Mouse (Mus musculus) left cerebral cortex, postnatal 25 days (tissue): ENCODE data around the gene Slc23a2. TPM values are rescaled to one million over a fixed set of nuclear protein-coding genes. Genes with fewer than 3 reads are reported as not detected.

Experiments used
- DNase-seq, 2 experiments: peaks; one replicate each; pipeline ENCODE4 v3.0.0; 2022; ENCODE audit warnings: low spot score in 2 of 2, mixed read lengths in 1 of 2
- intact Hi-C: fragments of 180-260 bp; cut with DNase I; formaldehyde crosslinking; loops from one replicate; pipeline ENCODE4 v1.15.1; 2025
- total RNA-seq, 2 experiments: library from RNA; stranded (reverse); gene quantifications; 2 replicates each; pipeline ENCODE4 v1.2.3; 2021

The Slc23a2 gene
- total RNA-seq, 2 experiments from 2014 or later = 134 to 144 TPM

- intact Hi-C loops = loop anchor here (5.0 kb wide), 1 partner anchor 43 kb away; no protein-coding TSS in a partner anchor
- peak; percentile 70 to 89 for DNase-seq
These were observed 115.1 kb downstream of the Slc23a2 start, which contains the start of gene Rassf2 for GRCm38 (mm10) chr2:132029646-132030417. Rassf2 (minus strand) TSS chr2:132030258.

GRCm38 (mm10) chr2:132028894-132029605 lies 115.9 kb downstream of the Slc23a2 start:
- DNase-seq = peak; percentile 13 to 32
- intact Hi-C loops = loop anchor here (5.0 kb wide), 1 partner anchor 42 kb away; no protein-coding TSS in a partner anchor

- intact Hi-C loops = loop anchor here (5.0 kb wide), 1 partner anchor 41 kb away; no protein-coding TSS in a partner anchor
- DNase-seq = no peak
These were observed 116.8 kb downstream of the Slc23a2 start for GRCm38 (mm10) chr2:132028107-132028506.

- intact Hi-C loops = loop anchor here (5.0 kb wide), 1 partner anchor 40 kb away; no protein-coding TSS in a partner anchor
- peak in 1 of 2 experiments; percentile 37 for DNase-seq
These were observed 117.5 kb downstream of the Slc23a2 start for GRCm38 (mm10) chr2:132027366-132027765.

GRCm38 (mm10) chr2:132024028-132024427 lies 120.9 kb downstream of the Slc23a2 start:
- no peak for DNase-seq
- intact Hi-C loops = no loop called here

- DNase-seq = no peak
- intact Hi-C loops = no loop called here
These were observed 122.3 kb downstream of the Slc23a2 start for GRCm38 (mm10) chr2:132022621-132023020.

GRCm38 (mm10) chr2:132021616-132022015 lies 123.3 kb downstream of the Slc23a2 start:
- DNase-seq = no peak
- intact Hi-C loops = no loop called here

GRCm38 (mm10) chr2:132020991-132021541 lies 123.8 kb downstream of the Slc23a2 start:
- intact Hi-C loops = no loop called here
- DNase-seq = no peak

- DNase-seq = no peak
- intact Hi-C loops = no loop called here
These were observed 124.5 kb downstream of the Slc23a2 start for GRCm38 (mm10) chr2:132020420-132020819.

GRCm38 (mm10) chr2:132019372-132019811 lies 125.5 kb downstream of the Slc23a2 start:
- intact Hi-C loops = no loop called here
- peak in 1 of 2 experiments; percentile 23 for DNase-seq

- DNase-seq = no peak
- intact Hi-C loops = no loop called here
These were observed 126.8 kb downstream of the Slc23a2 start for GRCm38 (mm10) chr2:132018156-132018555.

GRCm38 (mm10) chr2:132017611-132018010 lies 127.3 kb downstream of the Slc23a2 start:
- intact Hi-C loops = no loop called here
- no peak for DNase-seq

GRCm38 (mm10) chr2:132016034-132016433 lies 128.9 kb downstream of the Slc23a2 start:
- intact Hi-C loops = no loop called here
- no peak for DNase-seq

- no peak for DNase-seq
- intact Hi-C loops = no loop called here
These were observed 131.8 kb downstream of the Slc23a2 start for GRCm38 (mm10) chr2:132013152-132013551.

- DNase-seq = no peak
- intact Hi-C loops = no loop called here
These were observed 134.1 kb downstream of the Slc23a2 start for GRCm38 (mm10) chr2:132010781-132011180.

GRCm38 (mm10) chr2:132008186-132008585 lies 136.7 kb downstream of the Slc23a2 start:
- intact Hi-C loops = no loop called here
- no peak for DNase-seq

- intact Hi-C loops = no loop called here
- no peak for DNase-seq
These were observed 137.5 kb downstream of the Slc23a2 start for GRCm38 (mm10) chr2:132007475-132007819.

- DNase-seq = peak in 1 of 2 experiments; percentile 64
- intact Hi-C loops = no loop called here
These were observed 138.1 kb downstream of the Slc23a2 start for GRCm38 (mm10) chr2:132006561-132007474.

GRCm38 (mm10) chr2:132005445-132005844 lies 139.5 kb downstream of the Slc23a2 start:
- intact Hi-C loops = no loop called here

More at GRCm38 (mm10) chr2:132005445-132005844, 139.5 kb downstream of the Slc23a2 start:
- no peak for DNase-seq
